Mouse (Mus musculus) heart, embryonic 16.5 days (tissue): ENCODE results near the gene Trpv2. TPM values are rescaled to one million over a fixed set of nuclear protein-coding genes. Genes with fewer than 3 reads are reported as not detected.
"Not testable (repeated sequence)": the region's sequence is repeated elsewhere in the genome, so short reads cannot be mapped to it uniquely, and the experiment has no call there.

ENCODE experiments used
- ATAC-seq: fragments of 200-750 bp; cut with Nextera tagmentation; replicated peaks from 2 replicates; pipeline ENCODE4 v1.8.0; 2017; ENCODE audit warnings: moderate number of reproducible peaks; ENCODE audit not compliant: insufficient read depth, low FRiP score; ENCODE audit errors: extremely low read depth
- H3K27ac ChIP-seq: fragments of 300-500 bp; sonication (generic); 2 replicates; pipeline ENCODE4 v1.5.1; 2014; ENCODE audit warnings: mild to moderate bottlenecking, low read length, control low read depth, moderate library complexity
- H3K27me3 ChIP-seq: fragments of 300-500 bp; sonication (generic); 2 replicates; pipeline ENCODE4 v1.6.1; 2014; ENCODE audit warnings: low read length, mixed read lengths; ENCODE audit not compliant: control insufficient read depth, insufficient read depth
- H3K36me3 ChIP-seq: fragments of 300-500 bp; sonication (generic); 2 replicates; pipeline ENCODE4 v1.6.1; 2014; ENCODE audit not compliant: control insufficient read depth, insufficient read depth
- H3K4me1 ChIP-seq: fragments of 300-500 bp; sonication (generic); 2 replicates; pipeline ENCODE4 v1.6.1; 2014; ENCODE audit warnings: low read length, mixed read lengths; ENCODE audit not compliant: control insufficient read depth, insufficient read depth
- H3K4me2 ChIP-seq: fragments of 300-500 bp; sonication (generic); 2 replicates; pipeline ENCODE4 v1.6.1; 2014; ENCODE audit warnings: low read depth, mild to moderate bottlenecking, control low read depth, low read length
- H3K4me3 ChIP-seq: fragments of 300-500 bp; sonication (generic); 2 replicates; pipeline ENCODE4 v1.5.1; 2014; ENCODE audit warnings: mild to moderate bottlenecking, control low read depth, low read length
- H3K9ac ChIP-seq: fragments of 300-500 bp; sonication (generic); 2 replicates; pipeline ENCODE4 v1.6.1; 2014; ENCODE audit warnings: low read length, control low read depth
- H3K9me3 ChIP-seq: fragments of 300-500 bp; sonication (generic); replicated peaks from 2 replicates; pipeline ENCODE4 v1.6.1; 2016; ENCODE audit warnings: low read length; ENCODE audit not compliant: control insufficient read depth
- WGBS: fragments of 180-500 bp; shearing (Covaris S2); extraction: QIAGEN DNeasy Blood & Tissue Kit; methylation state at CpG from one replicate; pipeline ENCODE4 v1.1.7; 2014; 5-methylcytosine and 5-hydroxymethylcytosine counted together
- polyA plus RNA-seq: library from polyadenylated mRNA; unstranded; fragments of >200 nt; fragmentation: Nextera tagmentation; extraction: Ambion mirVana; gene quantifications from 2 replicates; pipeline ENCODE4 v1.2.1, GENCODE M21; 2015

Trpv2 gene
- polyA plus RNA-seq, 1 experiment from 2014 or later, result 6.8 TPM

GRCm38 (mm10) chr11:62647661-62648590 lies 73.6 kb downstream of the Trpv2 start, which contains the start of gene Lrrc75a:
TSS of gene Lrrc75a (minus strand) at chr11:62648523.
- peak within 1 kb of the TSS; percentile 89 for H3K4me3 ChIP-seq
- peak within 1 kb of the TSS; percentile 83 for H3K4me2 ChIP-seq
- H3K27me3 ChIP-seq, result no peaks in the 10 kb centered on the region
- peaks cover 57% of the 10 kb centered on the region for H3K4me1 ChIP-seq
- peak within 1 kb of the TSS; percentile 98 for H3K27ac ChIP-seq
- H3K36me3 ChIP-seq, result no peaks in the 10 kb centered on the region
- under 1% methylated on average over 72 of the region's 86 CpGs for WGBS
- no peaks in the 10 kb centered on the region for H3K9me3 ChIP-seq
- H3K9ac ChIP-seq, result peak within 1 kb of the TSS; percentile 94
- ATAC-seq, result peak; percentile 24

GRCm38 (mm10) chr11:62648591-62649391 lies 74.5 kb downstream of the Trpv2 start, which contains the start of gene Mmgt2:
TSS of gene Mmgt2 (plus strand) at chr11:62648664.
- Histone ChIP-seq H3K27ac (peak within 1 kb of the TSS; percentile 98), H3K9me3 (no peaks in the 10 kb centered on the region), H3K27me3 (no peaks in the 10 kb centered on the region), H3K4me1 (peaks cover 48% of the 10 kb centered on the region), H3K36me3 (no peaks in the 10 kb centered on the region), H3K4me2 (peak within 1 kb of the TSS; percentile 83), H3K9ac (peak within 1 kb of the TSS; percentile 94), H3K4me3 (peak within 1 kb of the TSS; percentile 89)
- under 1% methylated on average over 25 of the region's 53 CpGs for WGBS
- peak; percentile 88 for ATAC-seq

GRCm38 (mm10) chr11:62649803-62650202 lies 75.5 kb downstream of the Trpv2 start:
- WGBS, result 81% methylated on average over 4 of the region's 4 CpGs
- H3K9me3 ChIP-seq, H3K27ac ChIP-seq, H3K27me3 ChIP-seq, H3K9ac ChIP-seq, ATAC-seq, H3K4me3 ChIP-seq, H3K36me3 ChIP-seq: not testable (repeated sequence)
- peak overlapping the region; percentile 83; the same call in 1 of the 2 replicates for H3K4me2 ChIP-seq
- H3K4me1 ChIP-seq, result peaks cover 41% of the 10 kb centered on the region

Other genes with a start within 250 kb of the Trpv2 start
- 6.3 and 7.2 TPM in 2 replicates for gene Pigl, start 116.0 kb upstream of the Trpv2 start, polyA plus RNA-seq
- 72.0 and 106 TPM in 2 replicates for gene Ncor1, start 115.9 kb upstream of the Trpv2 start, polyA plus RNA-seq
- 18.0 and 21.4 TPM in 2 replicates for gene Cenpv, start 35.2 kb upstream of the Trpv2 start, polyA plus RNA-seq
- 2,482 and 2,483 TPM in 2 replicates for gene Ubb, start 23.3 kb upstream of the Trpv2 start, polyA plus RNA-seq
- gene Lrrc75a, start 74.0 kb downstream of the Trpv2 start, polyA plus RNA-seq, result 11.4 and 15.2 TPM in 2 replicates
- 48.8 and 49.0 TPM in 2 replicates for gene Mmgt2, start 74.2 kb downstream of the Trpv2 start, polyA plus RNA-seq
- gene Zfp287, start 157.4 kb downstream of the Trpv2 start, polyA plus RNA-seq, result 3.9 and 4.1 TPM in 2 replicates
- gene Gm10428, start 178.6 kb downstream of the Trpv2 start, polyA plus RNA-seq, result not detected in 2 replicates
- 8.7 and 8.9 TPM in 2 replicates for gene Zfp286, start 215.0 kb downstream of the Trpv2 start, polyA plus RNA-seq
- gene Trim16, start 245.7 kb downstream of the Trpv2 start, polyA plus RNA-seq, result 5.8 and 6.9 TPM in 2 replicates